Mouse (Mus musculus) ovary, postnatal 10 days (tissue): Measurements from ENCODE around the gene Aplp2.

ENCODE experiments used
- DNase-seq: peaks from one replicate; pipeline ENCODE4 v3.0.0; 2022; ENCODE audit warnings: low spot score

Gene Aplp2

DNA sequence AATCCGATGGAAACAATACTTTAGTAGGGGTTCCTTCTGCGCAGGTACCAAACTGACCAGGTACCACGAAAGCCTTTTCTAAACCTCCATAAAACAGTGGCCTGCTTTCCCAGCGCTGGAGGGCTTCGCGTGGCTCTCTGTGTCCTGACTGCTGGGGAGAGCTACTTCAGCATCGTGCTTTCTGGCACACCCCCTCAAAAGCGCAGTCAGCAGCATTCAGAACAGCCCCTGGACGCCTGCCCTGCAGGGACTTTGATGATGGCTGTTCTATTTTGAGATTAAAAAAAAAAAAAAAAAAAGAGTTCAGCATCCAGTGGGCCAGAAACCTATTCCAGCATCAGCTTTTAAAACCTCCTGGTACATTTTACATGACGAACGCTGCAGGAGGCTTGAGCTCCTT is 14.2 kb upstream of the Aplp2 start:
- DNase-seq = no peak

DNA sequence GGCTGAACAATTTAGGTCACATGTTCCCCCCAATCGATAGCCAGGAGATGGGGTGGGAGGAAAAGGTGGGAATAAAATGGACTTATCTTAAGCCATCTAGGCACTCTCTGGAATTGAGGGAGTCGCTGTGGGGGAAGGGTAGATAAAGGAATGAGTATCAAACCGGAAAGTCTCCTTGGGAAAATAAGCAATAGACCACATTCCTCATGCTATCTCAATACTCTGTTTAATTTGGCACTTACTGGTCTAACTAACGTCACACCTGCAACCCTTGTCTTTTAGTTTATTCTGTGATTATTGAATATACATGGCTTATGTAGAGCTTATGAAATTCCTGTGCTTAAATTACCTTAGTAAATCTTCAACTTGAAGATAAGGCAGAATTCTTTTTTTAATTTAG is 11.9 kb upstream of the Aplp2 start:
- no peak for DNase-seq

DNA sequence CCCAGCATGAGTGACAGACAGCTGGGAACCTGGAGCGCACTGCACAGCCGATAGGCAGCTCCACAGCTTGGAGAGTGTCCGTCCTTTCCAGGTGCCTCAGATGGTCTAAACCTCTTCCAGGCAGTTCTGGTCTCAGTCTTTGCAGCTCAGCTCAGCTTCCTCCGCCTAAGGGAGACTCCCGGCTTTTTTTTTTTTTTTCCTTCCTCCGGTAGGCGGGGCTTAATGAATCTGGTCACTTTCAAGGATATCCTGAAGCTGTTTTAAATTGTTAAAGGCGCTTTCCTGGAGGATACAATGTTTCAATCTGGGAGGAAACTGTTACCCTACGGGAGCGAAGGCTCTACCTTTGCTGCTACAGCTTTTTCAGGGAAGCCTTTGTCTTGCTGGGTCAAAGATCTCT is 9.6 kb upstream of the Aplp2 start:
- no peak for DNase-seq

DNA sequence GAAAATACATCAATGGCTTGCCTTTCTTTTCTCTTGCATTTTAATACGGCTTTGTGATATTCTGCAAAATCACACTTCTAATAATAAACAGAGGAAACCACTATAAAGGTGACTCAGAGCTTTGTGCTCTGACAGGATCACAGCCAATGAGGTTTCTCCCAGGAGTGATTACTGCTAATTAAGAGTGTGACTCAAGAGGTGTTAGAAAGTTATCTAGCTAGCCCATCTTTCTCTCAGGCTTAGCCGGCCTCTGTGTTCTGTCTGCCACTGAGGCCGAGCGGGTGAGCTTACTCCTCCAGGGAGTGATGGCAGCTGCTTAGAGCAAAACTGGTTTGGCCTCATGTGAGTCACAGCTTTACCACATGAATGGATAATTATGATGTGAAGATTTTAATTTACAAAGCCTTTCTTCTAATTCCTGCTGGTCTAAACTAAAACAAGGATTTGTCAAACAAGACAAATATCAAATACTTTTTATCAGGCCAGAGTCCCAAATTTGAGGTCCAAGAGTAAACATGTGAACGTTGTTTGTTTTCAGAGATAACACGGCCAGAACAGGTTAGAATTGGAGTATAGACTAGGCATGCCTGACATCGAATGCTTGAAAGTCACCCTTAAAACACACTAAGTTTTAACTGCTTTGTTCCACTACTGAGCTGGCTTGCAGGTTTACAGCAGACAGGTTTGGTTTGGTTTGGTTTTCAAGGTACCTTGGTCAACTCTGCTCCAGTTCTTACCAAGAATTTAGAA is 6.2 kb upstream of the Aplp2 start:
- no peak for DNase-seq

DNA sequence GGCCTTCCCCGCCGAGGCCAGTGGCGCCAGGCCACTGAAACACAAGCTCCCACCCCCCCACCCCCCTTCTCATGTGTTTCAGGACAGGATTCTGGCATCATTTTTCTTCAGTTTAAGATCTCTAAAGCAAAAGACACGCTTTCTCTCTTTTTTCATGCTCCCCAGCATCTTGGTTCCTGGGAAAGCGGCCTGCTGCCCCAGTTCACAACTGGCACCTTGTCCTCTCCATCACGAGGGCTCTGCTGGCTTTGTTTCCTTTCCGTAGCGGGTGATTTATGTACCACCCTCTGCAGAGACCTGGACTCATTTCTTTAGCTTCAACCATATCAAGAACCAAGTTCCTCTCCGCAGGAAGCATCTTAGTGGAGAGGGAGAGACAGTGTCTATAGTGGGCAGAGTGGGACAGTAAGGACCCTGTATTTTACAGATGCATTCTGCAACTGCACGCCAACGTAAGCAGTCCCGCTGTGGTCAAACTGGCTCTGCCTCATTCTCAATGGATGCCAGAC is 939 bp upstream of the Aplp2 start:
- no peak for DNase-seq

DNA sequence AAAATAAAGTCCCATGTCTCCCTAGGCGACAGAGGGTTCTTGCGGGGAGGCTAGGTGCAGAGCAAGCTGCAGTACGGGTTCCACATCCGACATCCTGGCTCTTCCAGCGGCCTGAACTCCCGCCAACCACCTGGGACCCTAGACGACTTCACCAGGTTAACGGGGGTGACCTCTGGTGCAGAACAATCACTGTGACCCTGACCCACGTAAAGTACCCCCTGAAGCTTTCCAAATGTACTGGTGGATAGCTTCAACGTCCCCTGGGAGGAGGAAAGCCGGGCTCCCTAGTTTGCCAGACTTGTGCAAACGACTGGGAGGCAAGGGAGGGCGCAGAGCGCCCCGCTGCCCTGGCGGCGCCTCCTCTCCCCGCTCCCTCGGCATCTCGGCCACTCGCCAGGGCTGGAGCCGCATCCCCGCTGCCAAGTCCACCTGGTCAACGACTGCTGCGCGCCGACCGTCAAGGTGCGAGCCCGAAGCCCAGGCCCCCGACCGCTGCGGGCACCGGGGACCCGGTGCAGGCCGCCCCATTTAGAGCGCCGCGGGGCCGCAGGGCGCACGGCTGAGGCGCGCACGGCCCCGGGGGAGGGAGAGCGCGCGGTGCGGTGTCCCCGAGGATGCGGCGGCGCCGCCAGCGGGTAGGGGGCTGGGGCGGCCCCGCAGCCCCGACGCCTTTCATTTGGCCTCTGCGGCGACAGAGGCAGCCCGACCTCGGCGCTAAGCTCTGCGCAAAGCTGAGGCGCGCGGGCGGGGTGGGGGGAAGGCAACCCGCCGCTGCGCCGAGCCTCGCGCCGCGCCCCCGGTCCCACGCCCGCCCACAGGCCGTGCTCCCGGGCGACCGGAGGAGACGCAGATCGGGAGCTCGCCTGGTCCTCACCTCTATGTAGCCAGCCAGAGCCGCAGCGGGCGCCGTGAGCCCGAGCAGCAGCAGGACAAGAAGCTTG is 596 bp downstream of the Aplp2 start:
- peak; percentile 39 for DNase-seq

DNA sequence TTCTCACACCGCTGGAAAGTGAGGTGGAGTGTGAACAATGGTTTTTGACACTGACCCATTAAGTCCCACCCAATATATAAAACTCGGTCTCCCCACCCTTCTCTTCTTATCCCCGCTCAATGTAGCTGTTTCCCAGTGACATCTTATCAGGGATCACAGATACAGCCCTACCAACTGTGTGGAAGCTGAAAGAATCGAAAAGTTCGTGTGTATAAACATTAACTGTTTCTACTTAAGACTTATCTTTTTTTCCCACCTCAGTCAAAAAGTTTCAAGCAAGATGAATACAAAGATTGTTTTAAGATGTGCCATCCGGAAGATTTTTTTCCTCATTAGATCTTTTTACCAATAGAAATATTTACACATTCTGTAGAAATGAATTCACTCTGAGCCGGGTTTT is 1.5 kb downstream of the Aplp2 start:
- DNase-seq = no peak

DNA sequence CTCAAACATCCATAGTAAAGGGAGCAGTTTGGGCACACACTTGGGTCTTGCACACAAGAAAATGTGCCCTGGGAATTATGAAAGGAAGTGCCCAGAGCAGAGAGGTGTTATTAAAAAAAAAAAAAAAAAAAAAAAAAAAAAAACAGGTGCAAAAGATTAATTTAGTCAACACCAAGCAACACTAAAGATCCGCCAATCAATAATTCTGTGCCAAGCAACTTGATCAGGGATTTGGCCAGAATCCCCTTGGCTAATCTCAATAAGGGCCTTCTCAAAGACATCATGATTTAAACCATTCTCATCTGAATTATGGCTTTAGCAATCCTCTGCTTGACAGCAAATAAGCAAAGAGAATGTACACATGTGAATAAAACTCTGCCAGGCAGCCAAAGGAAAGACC is 2.1 kb downstream of the Aplp2 start:
- no peak for DNase-seq

DNA sequence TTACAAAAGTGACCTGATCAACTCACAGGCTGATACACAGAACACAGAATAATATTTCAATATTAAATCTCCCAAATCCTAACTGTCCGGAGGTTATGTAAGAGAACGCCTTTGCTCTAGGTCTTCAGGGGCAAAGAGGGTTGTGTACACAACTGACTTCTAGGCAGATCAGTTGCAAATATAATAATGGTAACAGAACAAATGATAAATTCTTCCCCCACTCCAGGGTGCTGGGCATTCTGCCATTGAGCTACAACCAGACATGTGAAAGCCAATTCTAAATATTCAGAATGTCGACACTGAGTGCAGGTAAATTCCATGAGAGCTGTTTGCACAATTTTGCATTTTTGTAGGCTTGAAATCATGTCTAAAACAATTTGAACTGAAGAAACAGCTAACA is 3.9 kb downstream of the Aplp2 start:
- DNase-seq = no peak

DNA sequence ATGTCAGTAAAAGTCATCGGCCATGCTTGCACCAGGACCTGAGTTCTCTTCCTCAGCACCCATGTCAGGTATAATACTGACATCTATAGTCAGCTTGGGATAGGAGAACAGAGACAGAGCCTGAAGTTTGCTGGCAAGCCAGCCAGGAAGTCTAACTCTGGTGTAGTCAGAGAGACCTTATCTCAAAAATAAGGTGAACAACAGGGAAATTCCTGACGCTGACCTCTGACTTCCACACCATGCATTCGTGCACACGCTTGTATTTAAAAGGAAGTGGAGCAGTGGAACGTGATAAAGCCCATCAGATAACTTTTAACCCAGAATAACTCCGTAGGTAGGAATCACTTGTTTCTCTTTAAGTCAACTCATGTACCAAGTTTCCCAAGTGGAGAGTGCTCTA is 6.9 kb downstream of the Aplp2 start:
- DNase-seq = no peak

DNA sequence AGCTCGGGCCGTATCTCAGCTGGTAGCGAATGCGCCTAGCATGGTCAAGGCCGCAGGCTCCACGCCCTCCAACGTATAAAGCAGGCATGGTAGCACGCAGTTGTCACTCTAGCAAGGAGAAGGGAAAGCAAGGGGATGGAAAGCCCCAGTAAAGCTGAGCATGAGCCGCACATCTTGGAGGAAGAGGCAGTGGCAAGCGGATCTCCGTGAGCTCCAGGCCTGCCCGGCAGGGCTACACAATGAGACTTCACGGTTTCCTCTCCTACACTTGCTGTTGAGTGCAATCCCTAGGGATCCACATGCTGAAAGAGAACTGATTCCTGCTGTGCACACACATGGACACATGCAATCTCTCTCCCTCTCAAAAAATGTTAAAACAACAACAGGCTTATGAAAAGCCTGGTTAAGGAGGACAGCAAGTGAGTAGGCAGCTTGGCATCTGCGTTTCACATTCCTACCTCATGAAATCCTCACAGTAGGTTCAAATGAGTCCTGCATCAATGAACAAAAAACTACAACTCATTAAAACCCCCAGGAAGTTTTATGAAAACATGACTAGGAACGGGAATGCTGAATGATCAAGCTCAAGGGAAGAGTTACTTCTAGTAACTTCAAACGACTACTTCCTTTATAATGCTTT is 7.9 kb downstream of the Aplp2 start:
- DNase-seq = no peak

DNA sequence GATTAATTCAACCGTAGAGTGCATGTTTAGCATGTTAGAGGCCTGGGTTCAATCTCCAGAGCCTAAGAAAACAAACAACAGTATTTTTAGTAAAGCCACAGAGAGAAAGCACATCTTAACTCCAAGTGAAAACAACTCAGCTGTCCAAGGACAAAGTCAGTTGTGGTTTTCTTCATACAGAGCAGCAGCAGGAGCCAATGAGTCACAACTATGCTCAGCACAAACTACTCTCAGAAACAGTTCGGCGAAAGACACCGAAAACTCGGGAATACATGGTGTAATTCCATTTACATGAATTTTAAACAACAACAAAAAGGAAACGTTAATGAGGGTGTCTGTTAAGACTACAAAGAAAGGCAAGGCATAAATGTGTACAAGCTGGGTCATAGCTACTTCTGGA is 8.5 kb downstream of the Aplp2 start:
- DNase-seq = no peak

DNA sequence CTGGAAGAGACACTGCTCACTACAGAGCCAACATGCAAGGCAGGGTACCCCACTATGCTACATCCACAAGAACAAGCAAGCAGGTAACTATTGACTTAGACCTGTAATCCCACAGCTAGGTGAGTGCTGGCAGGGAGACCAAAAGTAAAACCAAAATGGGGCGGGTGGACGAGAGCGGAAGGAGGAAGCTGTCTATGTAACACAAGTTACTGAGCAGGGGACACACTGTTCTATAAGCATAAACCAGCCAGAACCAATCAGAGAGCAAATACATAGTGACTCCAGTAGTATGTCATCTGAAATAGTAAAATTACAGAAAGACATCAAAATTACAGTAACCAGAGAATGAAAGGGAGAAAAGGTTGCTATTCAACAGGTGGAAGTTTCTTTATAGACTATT is 13.0 kb downstream of the Aplp2 start:
- DNase-seq = no peak

DNA sequence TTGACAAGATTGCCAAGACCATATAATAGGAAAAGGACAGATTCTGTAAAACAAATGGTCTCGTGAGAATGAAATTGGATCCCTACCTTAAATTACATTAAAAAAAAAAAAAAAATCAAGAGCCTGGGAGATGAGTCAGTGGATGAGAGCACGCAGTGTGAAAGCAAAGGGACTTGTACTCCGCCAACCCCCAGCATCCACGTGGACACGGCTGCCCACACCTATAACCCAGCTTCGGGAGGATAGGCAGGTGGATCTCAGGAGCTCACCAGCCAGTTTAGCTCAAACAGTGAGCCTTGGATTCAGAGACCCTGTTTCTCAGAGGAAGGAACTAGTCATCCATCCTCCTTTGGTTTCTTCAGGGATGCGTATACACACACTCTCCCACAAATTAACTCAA is 13.8 kb downstream of the Aplp2 start:
- no peak for DNase-seq

DNA sequence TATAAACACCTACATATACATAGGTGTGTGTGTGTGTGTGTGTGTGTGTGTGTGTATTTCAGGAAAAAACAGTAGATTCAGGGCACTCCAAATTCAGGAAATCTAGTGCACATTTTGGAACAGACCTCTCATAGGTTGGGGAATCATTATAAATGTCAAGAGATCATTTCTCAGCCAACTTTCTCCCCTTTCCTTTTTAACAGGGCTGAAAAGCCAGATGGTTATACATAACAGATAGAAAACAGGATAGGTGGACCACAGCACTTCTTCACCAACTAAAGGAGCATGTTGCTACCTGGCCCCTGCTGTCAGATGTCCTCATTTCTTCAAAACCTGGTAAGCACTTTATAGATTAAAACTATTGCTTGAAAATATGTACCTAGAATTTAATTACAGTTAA is 14.9 kb downstream of the Aplp2 start:
- DNase-seq = no peak

DNA sequence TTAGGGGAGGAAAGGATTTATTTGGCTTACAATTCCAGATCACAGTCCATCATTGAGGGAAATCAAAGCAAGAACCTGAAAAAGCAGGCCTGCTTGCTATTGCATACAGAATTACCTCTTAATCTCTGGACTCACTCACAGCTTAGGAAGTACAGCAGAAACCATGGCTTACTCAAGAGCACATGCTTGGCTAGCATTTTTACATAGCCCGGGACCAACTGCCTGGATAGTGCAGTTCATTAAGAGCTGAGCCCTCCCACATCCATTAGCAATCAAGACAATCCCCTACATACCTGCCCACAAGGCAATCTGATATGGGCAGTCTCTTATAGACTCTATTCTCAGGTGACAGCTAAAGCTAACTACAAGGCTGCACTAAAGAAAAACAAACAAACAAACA is 16.0 kb downstream of the Aplp2 start:
- DNase-seq = no peak

DNA sequence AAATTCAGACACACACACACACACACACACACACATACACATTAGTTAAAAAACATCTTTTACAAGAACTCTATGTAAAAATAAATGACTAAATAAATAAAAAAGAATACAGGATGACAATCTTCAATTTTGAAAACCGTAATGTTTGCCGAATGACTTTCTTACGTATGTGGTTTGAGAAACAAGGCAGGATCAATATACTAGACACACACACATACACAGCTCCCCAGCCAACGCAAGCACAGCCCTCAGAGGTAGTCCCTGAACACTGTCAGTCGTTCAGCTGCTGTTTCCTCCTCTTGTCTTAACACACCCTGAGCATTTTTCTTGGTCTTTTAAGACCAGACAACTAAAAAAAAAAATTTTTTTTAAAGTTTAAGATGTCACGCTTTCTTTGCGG is 19.2 kb downstream of the Aplp2 start:
- DNase-seq = no peak

DNA sequence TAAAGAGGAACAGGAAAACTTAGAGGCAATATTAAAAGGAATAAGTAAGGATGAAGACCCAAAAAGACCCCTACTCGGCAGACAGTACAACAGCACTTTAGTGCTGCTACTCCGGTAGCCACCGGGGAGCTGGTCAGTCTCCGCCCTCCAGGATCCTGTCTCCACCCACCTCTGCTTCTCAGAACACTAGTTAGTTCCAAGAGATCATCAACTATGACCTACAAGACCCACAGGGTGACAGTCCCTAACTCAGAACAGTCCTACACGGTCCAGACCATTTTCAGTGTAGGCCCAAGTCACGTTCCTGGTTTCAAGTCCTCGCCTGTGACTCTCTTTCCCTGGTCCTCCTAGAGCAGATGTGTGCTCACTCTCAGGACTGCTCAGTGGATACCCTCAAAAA is 20.1 kb downstream of the Aplp2 start:
- no peak for DNase-seq

DNA sequence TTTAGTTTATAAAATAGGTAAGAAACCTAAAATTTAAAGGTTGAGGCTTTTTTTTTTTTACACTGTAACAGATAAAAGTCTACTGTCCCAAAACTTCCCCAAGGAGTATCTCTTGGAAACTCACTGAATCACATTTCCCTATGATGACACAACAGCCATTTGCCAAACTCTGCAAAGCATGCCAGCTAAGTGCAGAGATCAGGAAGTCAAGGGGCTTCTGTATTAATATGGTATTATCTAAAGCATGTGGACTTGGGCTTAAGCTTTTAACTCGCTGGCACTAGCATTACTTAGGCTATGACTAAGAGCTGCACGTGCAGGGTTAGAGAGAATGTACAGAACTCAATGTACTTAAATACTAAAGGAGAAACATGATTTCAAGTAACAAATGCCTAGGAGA is 22.4 kb downstream of the Aplp2 start:
- no peak for DNase-seq

DNA sequence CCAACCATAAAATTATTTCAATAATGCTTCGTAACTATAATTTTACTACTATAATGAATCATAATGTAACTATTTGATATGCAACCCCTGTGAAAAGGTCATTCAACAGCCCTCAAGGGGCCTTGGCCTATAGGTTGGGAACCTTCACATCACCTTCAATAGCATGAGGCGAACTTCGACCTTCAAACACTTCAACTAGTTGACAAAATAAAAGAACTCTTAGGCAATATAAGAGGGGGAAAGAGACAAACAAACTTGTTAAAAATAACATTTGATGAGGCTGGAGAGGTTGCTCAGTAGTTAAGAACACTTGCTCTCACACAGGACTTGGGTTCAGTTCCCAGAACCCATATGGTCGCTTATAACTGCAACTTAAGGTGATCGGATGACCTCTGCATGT is 27.2 kb downstream of the Aplp2 start:
- DNase-seq = no peak

DNA sequence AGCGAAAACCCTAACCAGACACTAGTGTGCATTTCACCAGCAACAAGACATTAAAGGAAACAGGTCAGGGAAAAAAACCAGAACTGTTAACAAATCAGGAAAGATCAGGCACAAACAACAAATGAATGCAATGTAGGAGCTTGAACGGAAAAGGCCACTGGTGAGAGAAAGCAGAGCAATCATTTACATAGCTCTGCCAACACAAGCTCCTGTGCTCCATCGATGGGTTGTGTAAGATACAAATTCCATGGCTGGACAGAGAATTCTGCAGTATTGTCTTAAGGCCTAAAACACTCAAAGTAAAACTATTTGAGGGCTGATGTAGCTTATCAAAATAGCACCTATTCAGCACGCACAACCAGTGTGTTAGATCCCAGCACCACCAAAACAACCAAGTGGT is 28.6 kb downstream of the Aplp2 start:
- DNase-seq = no peak

DNA sequence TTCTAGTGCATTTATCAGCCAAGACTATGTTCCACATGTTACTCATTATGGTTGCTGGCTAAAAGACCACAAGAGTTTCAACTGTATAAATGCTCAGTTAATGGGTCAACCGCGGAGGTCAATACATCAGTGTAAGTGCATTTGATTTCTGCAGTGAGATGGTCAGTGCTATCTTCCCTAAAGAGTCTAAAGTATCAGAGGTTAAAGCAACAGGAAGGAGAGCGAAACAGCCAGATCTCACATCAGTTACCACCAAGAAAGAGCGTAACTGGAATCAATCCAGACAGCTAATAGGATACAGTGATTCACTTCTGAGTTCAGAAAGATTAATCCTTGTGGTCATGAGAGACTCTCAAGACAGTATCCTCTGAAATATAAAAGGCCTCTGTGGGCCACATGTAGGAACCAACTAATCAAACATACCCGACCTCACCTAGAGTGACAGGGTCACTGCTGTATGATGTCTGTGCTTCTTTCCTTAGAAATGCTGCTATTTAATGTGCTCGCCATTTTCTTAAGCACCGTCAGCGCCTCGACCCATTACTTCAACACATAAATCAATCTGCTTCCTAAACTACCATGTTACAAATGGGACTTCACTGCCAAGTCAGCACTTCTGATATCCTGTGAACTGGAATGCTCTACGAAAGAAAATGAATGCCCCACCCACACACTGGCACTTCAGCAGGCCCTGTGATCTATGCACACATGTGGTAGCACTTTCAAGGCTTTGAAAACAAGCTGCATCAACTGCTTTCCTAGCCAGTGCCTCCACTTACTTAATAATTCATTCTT is 30.1 kb downstream of the Aplp2 start:
- no peak for DNase-seq
